Mouse (Mus musculus) T-helper 1 cell (primary cell): ENCODE data around the gene Capns2.

Source experiments
- in situ Hi-C: fragments of 300-600 bp; cut with MboI, MseI; formaldehyde crosslinking; loops from one replicate; pipeline ENCODE4 v1.15.1; 2025; ENCODE audit warnings: high pct_unique_total_duplicates

The Capns2 gene

GRCm38 (mm10) chr8:92903488-92904135 is 2.4 kb downstream of the Capns2 start:
- in situ Hi-C loops = no loop called here

- in situ Hi-C loops = no loop called here
Observed at GRCm38 (mm10) chr8:92906553-92906952, 5.3 kb downstream of the Capns2 start.

DNA sequence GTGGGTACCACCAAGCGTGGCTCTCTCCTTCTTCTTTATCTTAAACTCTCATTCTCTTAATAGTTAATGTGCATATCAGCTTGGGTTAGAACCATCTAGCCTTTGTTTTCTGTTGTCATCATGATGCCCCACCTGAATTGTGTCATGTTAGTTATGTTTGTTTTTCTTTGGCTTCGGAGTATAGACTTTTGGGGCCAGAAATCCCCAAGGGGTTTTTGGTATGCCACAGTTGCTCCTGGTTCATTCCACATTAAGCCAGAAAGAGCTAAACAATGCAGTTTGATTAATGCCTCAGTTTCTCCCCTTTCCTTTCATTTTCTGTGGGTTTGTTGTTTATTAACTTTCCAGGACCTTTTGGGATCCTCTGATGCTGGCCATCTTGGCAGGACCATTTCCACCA is 7.2 kb downstream of the Capns2 start:
- in situ Hi-C loops = no loop called here

- in situ Hi-C loops = no loop called here
Observed at GRCm38 (mm10) chr8:92911477-92911876, 10.3 kb downstream of the Capns2 start.

GRCm38 (mm10) chr8:92913396-92913795 is 12.2 kb downstream of the Capns2 start:
- in situ Hi-C loops = no loop called here

GRCm38 (mm10) chr8:92916082-92916481 is 14.9 kb downstream of the Capns2 start:
- in situ Hi-C loops = no loop called here

- in situ Hi-C loops = no loop called here
Observed at GRCm38 (mm10) chr8:92921768-92922167, 20.6 kb downstream of the Capns2 start.

GRCm38 (mm10) chr8:92928986-92929385 is 27.8 kb downstream of the Capns2 start:
- in situ Hi-C loops = no loop called here

DNA sequence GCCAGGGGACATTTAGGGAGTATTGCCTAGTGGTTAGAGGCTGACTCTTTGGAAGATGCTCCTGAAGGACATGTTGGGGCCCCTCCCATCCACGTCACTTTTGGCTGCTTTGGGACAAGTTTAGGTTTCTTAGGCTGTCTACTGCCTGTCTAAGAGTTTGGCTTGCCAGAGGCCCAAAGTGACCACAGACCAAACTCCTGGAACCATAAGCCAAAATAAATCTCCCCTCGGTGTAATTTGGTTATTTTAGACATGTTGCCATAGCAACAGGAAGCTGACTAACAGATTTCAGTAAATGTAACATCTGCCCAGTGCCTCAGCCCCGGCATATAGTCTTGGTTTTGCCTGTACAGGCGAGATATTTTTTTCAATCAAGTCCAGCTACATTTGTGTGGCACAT is 36.8 kb downstream of the Capns2 start:
- in situ Hi-C loops = no loop called here

DNA sequence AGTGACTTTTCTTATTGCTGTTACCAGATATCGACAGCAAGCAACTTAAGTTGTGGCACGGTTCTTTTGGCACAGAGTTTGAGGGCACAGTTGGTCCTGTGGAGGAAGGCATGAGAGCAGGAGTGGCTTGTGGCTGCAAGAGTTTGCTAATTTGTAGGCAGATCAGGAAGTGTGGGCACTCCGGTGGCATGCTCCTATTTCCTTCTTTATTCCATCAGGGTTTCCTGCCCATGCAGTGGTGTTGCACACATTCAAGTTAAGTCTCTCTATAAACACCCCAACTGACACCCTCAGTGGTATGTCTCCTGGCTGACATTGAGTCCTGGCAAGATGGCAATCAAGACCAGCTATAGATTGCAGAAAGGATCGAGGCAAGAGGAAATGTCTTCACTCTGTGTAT is 47.9 kb downstream of the Capns2 start:
- in situ Hi-C loops = no loop called here

DNA sequence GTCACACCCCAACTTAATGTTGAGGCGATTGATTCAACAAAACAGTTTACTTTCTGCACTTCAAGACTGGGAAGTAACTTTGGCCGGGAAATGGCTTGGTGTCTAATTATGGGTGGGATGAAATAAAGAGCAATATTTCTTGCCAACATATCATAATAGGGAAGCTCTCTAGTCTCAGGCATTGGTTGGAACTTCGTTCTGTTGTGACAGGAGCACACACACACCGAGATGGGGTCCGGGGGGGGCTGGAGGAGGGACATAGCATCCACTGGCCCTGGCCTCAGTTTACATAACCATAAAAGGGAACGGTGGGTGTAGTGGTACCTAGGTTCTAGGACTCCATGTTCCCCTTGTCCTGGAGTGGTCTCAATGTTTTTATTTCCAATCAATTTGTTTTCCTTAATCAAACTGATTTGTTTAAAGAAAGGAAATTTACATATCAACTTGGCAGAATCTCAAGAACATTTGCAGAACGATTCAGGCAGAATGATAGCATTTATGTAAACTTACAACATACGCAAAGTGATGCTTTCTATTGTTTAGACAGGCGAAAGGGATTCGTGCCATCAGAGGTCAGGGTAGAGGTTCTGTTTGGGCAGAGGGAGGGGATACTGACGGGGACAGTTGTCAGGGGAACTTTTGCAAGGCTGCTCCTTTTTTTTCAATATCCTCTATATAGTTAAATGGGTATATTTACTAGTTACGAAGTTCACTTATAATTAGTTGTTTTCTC is 49.6 kb downstream of the Capns2 start:
- in situ Hi-C loops = no loop called here
